Mouse (Mus musculus) cortical plate, adult 2 months (tissue): ENCODE measurements at regions not wholly inside any gene's neighbourhood (a gene's known extent, or its start where the extent isn't known, plus 50 kb on each side); places are given as distances from the start of the nearest gene placed in this dataset.

Source experiments
- CTCF ChIP-seq: fragments of 200-500 bp; IDR thresholded peaks from 2 replicates; pipeline ENCODE4 v1.5.1; 2011; ENCODE audit warnings: mild to moderate bottlenecking, control low read depth, low read length; ENCODE audit not compliant: insufficient read depth; ENCODE audit errors: extremely low read depth
- POLR2A ChIP-seq: fragments of 200-500 bp; IDR thresholded peaks from 2 replicates; pipeline ENCODE4 v1.6.1; 2011; ENCODE audit warnings: mild to moderate bottlenecking, low read length, control low read depth; ENCODE audit not compliant: insufficient read depth; ENCODE audit errors: extremely low read depth

DNA sequence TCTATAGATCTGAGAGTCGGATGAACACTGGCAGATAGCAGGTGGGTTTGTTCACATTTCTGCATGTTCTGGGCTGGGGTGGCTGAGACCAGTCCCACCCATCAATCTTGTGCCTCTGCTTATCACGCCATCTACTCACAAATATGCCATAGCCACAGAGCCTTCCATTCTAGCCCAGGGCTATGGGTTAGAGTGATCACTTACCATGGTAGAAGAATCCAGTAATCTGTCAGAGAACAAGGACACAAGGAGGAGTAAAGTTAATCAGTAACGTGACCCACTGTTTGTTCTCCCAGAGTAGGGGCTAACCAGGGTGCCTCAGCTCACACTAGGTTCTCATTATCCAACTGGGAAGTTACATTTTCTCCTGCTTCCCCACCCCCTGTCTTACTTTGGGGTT is 52.1 kb upstream of the Cd93 start:
- TF ChIP-seq CTCF (no peak), POLR2A (no peak)
